Mouse (Mus musculus) forelimb bud, embryonic 11.5 days (tissue): ENCODE measurements around the gene Pfkfb2.

Source experiments
- DNase-seq: peaks from one replicate; pipeline ENCODE4 v3.0.0-alpha.2; 2012; ENCODE audit warnings: low read depth, low spot score

Pfkfb2 gene

DNA sequence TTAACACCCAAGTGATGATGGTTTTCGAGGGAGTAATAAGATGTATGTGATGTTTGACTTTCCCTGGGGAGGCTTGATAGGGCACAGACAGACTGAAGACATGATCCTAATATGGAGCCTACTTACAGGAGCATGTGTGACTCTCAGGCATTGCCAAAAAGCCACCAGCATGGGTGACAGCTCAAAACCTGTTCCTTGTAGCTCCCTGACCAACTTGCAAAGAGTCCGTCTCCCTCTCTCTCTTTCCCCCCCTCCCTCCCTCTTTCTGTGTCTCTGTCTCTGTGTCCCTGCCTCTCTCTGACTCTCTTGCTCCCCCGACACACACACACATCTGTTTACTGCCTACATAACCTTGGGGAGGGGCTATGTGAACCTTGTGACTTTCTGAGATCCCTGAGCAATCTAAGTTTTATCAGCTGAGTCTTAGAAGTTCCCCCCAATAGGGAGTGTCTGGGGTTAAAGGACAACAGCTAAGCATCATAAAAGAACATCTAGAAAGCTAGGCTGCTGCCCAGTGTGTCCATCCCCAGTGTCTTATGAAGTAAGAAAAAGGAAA, 9.6 kb upstream of the Pfkfb2 start:
- no peak for DNase-seq

DNA sequence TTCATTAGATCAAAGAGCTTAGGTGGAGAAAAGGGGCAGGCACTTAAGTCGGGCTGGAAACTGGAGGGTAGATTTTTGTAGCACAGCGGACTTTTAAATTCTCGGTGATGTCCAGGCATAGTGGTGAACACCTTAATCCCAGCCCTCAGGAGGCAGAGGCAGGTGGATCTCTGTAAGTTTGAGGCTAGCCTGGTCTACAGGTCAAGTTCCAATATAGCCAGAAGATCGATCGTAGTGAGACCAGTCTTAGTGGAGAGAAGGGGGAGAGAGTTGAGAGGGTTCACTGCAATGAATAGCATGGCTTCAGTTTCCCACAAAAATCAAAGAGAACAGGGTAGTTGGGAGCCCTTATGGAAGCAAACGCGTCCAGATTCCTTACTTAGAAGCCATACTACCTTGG, 8.9 kb upstream of the Pfkfb2 start:
- no peak for DNase-seq

DNA sequence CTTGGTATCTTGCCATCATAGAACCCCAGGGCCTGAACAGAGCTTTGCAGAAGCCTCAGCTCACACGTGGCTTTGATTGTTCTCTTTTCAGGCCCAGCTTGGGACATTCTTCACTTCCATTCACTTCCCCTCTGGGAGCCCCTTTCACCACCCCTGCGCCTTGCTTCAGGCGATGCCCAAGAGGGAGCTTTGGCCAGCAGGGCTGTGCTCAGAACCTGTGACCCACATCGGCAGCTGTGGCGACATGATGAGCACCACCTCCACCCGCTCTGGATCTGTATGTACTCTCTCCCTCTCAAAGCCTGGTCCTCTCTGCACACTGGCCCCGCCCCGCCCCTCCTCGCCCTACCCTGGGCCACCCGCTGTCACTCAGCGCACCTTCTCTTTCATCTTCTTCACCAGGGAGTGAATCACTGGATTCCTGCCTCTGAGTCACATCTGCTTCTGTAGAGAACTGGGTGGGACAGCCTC, 8.4 kb upstream of the Pfkfb2 start:
- no peak for DNase-seq

DNA sequence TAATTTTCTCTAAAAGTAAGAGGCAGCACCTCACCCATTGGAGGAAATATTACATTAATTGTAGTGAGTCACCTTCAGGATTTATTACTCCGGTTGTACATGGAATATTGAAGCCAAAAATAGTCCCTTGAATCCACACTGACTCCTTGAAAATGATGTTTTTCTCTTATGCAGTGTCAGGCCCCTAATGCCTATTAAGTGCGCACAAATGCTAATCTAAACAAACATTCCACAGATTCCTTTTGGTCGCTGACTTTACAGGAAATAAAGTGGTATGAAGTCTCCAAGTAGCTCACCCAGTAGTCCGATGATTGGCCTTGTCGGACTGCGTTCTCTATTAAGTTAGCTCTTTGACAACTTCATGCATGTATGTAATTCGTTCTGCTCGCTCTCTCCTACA, 5.8 kb upstream of the Pfkfb2 start:
- no peak for DNase-seq

DNA sequence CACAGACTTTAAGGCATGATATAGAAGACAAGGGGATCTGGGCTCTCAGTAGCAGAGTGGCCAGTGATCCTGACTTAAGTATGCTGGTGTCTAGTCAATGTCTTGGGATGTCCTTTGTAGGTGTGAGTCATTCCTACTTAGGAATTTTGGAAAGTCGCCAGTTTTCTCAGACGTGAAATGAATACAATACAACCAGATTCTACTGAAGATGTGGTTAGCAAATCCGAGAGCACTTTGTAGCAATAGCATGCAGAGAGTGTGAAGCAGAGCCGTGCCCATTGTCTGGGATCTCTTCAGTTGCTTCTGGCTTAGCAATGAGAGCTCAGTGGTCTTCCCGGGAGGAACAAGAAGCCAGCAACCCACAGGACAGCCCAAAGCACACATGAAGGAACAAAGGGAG, 5.4 kb upstream of the Pfkfb2 start:
- DNase-seq, result no peak

DNA sequence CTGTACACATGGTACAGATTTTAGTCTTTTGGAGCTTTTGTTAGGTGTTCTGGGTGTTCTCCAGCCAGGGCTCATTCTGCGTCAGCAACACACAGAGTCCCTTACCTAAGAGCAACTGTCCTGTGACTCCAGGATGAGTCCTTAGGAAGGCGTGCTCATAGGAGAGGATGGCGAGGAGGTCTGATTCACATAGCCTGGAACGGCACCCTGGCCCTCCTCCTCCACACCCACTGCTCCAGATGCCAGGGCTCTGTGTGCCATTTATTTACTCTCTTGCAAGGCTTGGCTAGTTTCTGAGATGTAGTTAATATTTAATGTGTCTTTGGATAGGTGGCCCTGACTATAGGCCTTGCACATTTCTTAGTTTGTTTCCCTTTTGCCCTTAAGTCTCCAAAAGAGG, 4.6 kb upstream of the Pfkfb2 start:
- no peak for DNase-seq

DNA sequence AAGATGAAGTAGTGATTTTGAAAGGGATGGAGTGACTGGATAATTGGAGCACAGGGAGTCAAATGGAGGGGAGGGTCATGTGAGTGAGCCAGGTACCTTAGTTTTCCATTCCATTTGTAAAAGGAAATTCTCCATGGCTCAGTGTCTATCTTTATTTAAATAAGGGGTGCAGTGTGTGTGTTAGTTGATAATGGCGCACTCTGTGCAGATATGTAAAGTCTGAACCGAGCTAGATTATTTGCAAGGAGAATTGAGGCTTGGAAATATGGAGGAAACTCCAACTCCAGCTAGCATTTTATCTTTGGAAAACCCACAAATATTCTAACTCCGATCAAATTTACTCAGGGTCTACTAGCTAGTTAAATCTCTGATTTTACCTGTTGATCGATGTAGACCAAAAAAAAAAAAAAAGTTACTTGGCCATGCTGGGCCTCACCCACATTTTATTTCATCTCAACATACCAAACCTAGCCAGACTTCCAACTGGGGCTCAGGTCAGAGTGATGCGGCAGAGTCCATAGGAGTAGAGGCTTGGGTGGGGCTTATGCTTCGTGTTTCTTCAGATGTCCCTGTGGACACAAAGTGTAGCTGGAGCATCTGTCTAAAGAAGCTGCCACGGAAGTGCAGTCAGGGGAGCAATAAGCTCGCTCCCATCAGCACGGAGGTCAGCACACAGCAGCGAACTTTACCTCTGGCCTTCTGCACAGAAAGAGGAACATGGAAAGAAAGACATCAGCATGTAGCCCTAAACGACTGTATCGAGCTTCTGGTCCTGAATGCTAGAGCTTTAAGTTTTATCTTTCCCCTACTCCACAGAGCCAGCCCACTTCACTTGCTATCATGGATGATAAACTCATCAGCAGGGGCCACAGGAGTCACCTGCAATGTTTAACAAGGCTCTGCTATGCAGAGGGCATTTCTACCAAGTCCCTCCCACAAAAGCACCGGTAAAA, 3.9 kb upstream of the Pfkfb2 start:
- no peak for DNase-seq

DNA sequence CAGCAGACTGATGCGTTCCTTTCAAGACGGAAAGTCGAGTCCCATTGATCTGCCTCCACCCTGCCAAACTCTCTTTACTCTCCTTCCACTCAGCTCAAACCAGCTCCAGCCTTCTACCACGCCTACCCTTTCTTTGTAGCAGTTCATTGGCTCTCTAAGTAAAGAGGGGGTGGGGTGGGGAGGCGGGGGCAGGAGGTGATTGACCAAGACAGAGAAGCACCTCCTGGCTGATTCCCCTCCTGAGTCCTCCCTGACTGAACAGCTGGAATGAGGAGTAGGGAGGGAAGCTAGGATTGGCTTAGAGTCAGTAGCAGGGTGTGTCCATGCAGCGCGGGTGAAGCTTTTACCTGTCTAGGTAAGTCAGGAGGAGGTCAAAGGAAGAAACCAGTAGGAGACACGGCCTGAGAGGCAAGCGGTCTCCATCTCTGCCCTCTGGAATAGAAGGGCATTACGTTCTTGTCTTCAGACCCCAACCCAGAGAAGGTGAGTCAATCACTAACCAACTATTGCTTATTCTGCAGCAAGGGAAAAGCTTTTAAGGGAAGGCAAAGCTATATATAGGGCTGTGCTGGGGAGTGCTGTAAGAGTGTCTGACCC, 2.8 kb upstream of the Pfkfb2 start, which contains the start of gene AA986860:
Gene AA986860 (plus strand): TSS at position 236 of the 597 bp plus-strand sequence.
- DNase-seq, result peak; percentile 26

DNA sequence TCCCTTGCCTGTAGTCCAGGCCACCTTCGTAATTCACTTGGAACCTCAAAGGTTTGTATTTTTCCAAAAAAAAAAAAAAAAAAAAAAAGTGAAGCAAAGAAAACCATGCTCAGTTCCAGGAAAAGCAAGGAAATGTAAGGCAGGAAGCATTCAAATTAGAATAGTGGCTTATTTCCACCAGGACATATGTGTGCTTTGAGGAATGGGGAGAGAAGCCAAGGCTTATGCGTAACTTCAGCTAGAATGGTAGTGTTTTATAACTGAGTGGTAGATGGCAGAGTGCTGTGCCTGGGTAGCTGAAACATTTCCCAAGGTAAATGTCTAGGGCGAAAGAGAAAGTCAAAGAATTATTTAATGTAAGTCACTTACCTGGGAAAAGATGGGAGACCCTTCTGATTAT, 345 bp downstream of the Pfkfb2 start:
- no peak for DNase-seq

DNA sequence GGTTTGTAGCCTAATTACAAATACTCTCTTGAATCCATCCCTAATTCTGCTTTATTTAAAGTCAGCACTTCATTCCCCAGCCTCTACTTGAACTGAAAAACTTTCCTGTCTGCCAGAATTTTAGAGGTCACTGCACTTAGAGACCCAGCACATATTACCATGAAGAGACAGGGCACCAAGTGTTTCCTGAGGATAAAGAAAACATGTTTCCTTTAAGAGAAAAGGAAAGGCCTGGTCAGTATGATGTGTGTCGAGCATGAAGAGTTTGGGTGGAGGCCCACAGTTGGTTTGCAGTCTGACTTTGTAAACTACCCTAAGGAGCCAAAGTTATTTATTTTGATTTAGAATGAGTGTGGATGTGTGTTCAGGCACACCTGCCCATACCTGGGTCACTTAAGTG, 983 bp downstream of the Pfkfb2 start:
- no peak for DNase-seq

DNA sequence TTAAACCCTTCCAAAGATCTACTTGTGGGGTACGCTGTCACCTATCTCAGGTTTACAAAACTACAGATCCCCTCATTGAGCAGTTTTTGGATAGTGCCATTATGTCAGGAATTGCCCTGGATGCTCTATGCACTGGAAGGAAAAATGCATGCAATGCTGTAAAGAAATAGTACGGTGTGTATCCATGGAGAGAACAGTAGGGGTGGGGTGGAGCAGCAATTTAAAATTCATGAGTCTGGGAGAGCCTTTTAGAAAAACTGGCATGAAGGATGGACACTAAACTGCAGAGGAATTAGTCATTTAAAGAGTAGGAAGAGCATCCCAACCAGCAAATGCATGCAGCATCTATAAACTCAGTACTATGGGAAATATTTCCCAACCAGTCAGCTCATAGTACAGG, 2.7 kb downstream of the Pfkfb2 start:
- no peak for DNase-seq

DNA sequence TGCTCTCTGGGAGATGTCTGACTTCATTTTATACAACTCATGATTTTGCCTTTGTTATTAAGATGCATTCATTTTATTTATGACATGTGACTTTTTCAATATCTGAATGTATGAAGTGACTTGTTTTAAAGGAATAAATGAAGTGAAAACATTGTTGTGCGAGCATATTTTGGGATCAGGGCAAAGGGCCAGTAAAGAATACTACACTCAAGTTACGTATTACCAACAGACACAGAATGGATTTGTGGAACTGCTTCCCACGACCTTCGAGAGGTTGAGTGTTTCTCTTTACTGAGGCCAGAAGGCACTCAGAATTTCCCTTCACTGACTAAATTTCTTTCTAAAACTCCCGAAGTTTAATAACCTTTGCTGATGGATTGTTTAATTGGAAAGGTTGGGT, 4.8 kb downstream of the Pfkfb2 start:
- DNase-seq, result no peak

DNA sequence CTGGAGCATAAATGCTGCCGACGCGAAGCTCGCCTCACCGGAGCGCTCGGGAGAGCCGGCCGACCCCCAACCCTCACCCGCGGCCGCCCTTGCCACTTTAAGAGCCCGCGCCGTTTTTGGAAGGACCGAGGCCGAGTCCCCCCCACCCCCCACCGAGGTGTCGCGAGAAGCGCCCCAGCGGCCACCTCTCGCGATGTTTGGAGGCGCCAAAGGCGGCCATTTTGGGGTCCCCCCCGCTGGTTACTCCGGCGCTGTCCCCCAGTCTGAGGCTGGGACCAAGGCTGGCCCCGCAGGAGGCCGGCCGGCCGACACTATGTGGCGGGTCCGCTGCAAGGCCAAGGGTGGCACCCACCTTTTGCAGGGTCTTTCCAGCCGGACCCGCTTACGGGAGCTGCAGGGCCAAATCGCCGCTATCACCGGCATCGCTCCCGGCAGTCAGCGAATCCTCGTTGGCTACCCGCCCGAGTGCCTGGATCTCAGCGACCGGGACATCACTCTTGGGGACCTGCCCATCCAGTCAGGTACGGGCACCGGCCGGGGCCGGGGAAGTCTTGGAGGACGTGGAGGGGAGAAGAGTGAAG, 11.7 kb downstream of the Pfkfb2 start, which contains the start of gene Yod1:
Gene Yod1 (plus strand): TSS at position 37 of the 581 bp plus-strand sequence.
- peak; percentile 91 for DNase-seq

DNA sequence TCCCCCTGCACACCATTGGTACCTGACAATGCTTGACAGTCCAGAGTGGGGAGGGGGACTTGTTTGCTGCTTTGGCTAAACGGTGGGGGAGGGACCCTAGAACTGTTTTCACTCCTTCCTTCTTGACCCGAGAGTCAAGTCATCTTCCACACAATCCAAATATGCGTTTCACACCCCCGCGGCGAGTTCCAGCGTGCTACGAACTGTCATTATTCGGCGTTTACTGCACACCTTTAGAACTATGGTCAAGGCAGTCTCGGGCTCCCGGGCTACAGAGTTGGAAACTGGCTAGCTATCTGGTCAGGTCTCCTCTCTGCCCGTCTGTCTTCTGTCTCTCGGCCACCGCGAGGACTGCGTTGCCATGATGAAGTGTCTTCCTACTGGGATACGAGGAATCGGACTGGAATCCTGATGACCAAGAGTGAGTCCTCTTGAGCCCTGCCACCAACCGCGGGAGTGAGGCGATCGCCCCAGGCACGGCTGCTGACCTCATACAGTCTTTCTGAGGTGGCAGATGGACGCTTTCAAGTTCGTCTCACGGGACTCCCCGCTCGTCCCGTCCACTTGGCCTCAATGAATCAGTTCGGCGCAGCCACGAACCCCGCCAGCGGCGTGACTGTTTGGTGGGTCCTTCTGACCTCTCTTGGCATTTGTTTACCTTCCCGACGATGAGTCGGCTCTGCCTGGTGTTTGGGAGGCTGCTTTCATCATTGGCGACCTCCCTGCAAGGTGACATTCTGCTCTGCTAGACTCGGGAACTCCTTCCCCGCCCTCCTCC, 12.4 kb downstream of the Pfkfb2 start:
- peak; percentile 8 for DNase-seq

DNA sequence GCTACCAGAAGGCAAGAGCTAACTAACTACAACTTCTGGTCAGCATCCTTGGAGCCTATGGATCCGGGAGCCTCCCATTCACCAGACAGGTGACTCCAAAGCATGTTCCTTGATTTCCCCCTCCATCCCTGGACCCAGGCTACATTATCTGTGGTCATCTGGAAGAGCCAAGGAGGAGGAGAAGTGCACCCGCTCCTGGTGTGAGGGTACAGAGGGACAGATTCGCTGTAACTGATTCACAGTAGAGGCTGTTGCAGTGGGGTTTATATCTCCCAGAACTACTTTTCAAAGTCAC, 12.9 kb downstream of the Pfkfb2 start:
- no peak for DNase-seq

DNA sequence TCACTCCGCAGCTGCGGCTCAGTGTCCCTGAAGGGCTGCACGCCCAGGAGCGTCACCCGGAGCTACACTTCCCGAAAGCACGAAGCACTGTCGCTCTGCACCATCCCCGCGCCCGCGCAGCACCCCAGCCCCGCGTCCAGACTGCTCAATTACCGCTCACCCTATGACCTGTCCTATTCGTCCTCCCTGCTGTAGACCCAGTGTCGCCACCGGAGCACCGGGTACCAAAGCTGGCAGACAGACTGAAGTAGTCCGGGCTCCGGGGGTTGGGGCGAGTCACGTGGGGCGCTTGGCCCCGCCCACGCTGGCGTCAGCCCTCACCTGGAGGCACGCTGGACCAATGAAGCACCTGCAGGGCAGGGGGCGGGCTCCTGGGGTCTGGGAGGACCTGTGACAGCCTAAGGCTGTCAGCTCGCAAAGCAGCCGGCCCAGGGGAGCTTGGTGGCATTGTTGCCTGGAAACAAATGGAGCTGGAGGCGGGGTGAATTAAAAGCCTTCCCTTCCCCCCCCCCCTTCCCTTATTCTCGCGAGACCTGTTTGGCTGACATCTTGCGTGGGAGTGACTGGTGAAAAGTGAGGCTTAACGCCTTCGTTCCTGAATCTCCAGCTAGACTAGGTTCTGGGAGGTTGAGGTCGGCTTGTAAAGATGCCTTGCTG, 13.4 kb downstream of the Pfkfb2 start, which contains the start of gene Gm29427:
Gene Gm29427 (minus strand): TSS at position 239 of the 657 bp plus-strand sequence.
- DNase-seq, result peak; percentile 88

DNA sequence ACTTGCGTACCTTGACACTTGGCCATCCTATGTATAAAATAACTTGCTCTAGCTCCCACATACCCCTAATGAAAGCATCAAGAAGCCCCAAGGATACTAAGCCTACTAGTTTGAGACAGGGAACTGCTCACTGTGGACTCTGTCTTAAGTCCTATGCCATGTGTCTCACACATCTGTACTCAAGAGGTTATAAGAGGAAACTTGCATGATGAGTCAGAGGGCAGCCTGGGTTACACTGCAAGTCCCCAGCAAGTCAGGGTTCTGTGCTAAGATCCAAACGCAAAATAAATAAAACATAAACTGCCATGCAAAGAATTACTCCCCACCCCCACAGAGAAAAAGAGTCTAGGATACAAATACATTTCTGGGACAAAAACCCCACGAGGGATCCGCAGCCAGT, 15.0 kb downstream of the Pfkfb2 start:
- DNase-seq, result no peak

DNA sequence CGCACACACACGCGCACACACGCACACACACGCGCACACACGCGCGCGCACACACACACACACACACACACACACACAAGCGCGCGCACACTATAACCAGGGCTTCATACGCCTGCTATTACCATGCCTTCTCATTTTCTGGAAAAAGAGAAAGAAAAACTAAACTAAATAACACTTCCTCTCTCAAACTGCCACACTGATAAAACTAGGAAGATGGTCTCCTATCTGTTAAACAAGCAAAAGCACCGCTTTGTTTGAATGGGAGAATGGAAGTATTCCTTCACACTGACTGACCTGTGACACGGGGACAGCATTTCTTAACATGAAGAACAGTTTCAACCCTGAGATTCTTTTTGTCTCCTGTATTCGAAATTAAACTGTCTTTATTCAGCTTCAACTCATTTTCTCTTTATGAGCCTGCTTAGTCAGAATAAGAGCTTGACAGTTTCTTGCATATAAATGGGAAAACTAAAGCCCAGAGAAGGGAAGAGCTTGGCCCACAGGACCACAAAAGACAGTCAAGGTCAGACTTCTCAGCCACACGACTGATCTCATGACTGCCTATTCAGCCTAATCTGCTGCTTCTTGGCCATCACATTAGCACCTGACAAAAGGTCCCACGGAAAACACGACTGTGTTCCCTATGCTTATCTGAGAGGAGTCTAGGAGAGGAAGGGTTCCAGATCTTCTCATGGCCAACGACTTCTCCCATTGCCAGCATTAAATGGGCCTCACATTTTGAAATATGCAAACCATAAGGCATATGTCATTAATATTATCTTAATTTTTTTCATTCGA, 18.6 kb downstream of the Pfkfb2 start:
- no peak for DNase-seq

DNA sequence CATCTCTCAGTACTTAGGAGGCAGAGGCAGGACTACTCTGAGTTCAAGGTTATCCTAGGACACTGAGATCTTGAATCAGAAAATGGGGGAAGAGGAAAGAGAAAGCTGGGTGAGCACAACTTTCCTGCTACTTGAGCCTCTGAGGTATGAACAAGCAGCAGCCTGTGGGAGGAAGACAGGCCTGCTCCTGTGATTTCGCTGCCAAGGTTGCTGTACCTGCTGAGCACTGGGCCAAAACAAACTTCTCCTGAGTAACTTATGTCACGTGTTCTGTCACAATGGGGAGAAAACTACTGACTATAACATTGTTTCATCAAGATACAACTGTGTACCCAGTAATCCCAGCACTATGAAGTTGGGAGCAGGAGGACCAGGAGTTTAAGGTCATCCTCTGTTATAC, 25.4 kb downstream of the Pfkfb2 start:
- no peak for DNase-seq

DNA sequence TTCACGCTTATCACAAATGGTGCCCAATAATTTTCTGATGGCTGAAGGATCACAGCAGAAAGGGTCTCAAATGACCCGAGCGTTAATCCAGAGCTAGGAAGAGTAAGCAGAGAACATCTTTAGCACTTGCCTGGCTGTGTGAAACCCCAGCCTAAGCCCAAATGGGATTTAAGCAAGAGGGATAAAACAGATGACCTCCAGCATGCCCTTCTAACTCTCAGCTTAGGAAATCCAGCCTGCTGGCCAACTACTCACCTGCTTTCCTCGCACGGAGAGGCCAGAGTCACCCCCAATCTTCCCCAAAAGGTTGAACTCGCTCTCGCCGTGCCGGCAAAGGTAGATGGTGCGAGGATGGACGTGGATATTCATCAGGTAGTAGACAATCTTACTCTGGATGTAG, 27.1 kb downstream of the Pfkfb2 start:
- no peak for DNase-seq
